Mouse (Mus musculus) forebrain, embryonic 12.5 days (tissue): ENCODE results near the gene Tufm. TPM values are rescaled to one million over a fixed set of nuclear protein-coding genes. Genes with fewer than 3 reads are reported as not detected.

Experiments
- ATAC-seq: fragments of 200-750 bp; cut with Nextera tagmentation; 2 replicates; pipeline ENCODE4 v1.8.0; 2017; ENCODE audit warnings: moderate TSS enrichment; ENCODE audit not compliant: low FRiP score
- H3K27ac ChIP-seq: fragments of 300-500 bp; sonication (generic); 2 replicates; pipeline ENCODE4 v1.5.1; 2016; ENCODE audit warnings: mild to moderate bottlenecking
- H3K27me3 ChIP-seq: fragments of 300-500 bp; sonication (generic); 2 replicates; pipeline ENCODE4 v1.6.1; 2016; ENCODE audit warnings: mild to moderate bottlenecking
- H3K36me3 ChIP-seq: fragments of 300-500 bp; sonication (generic); replicated peaks from 2 replicates; pipeline ENCODE4 v1.6.1; 2016; ENCODE audit warnings: mild to moderate bottlenecking
- H3K4me1 ChIP-seq: fragments of 300-500 bp; sonication (generic); 2 replicates; pipeline ENCODE4 v1.6.1; 2016
- H3K4me2 ChIP-seq: fragments of 300-500 bp; sonication (generic); 2 replicates; pipeline ENCODE4 v1.6.1; 2016; ENCODE audit warnings: mild to moderate bottlenecking, moderate library complexity
- H3K4me3 ChIP-seq: fragments of 300-500 bp; sonication (generic); replicated peaks from 2 replicates; pipeline ENCODE4 v1.5.1; 2016; ENCODE audit warnings: mild to moderate bottlenecking
- H3K9ac ChIP-seq: fragments of 300-500 bp; sonication (generic); 2 replicates; pipeline ENCODE4 v1.6.1; 2016; ENCODE audit warnings: mild to moderate bottlenecking
- H3K9me3 ChIP-seq: fragments of 300-500 bp; sonication (generic); 2 replicates; pipeline ENCODE4 v1.6.1; 2016
- WGBS: fragments of 180-500 bp; shearing (Covaris S2); methylation state at CpG from one replicate; pipeline ENCODE4 v1.1.7; 2016; 5-methylcytosine and 5-hydroxymethylcytosine counted together
- polyA plus RNA-seq: library from polyadenylated mRNA; unstranded; fragments of >200 nt; fragmentation: Nextera tagmentation; extraction: Ambion mirVana; gene quantifications from 2 replicates; pipeline ENCODE4 v1.2.1, GENCODE M21; 2016

The Tufm gene
- polyA plus RNA-seq, 1 experiment from 2014 or later = 113 TPM

GRCm38 (mm10) chr7:126504913-126505312 is 17.8 kb downstream of the Tufm start:
- Histone ChIP-seq H3K9ac (no peak overlapping the region), H3K4me2 (no peak overlapping the region), H3K36me3 (peaks cover 14% of the 10 kb centered on the region), H3K4me3 (no peak overlapping the region), H3K27ac (no peak overlapping the region), H3K9me3 (no peaks in the 10 kb centered on the region), H3K4me1 (peaks cover 18% of the 10 kb centered on the region), H3K27me3 (no peaks in the 10 kb centered on the region)
- no peak for ATAC-seq
- 82% methylated on average over 2 of the region's 2 CpGs for WGBS

DNA sequence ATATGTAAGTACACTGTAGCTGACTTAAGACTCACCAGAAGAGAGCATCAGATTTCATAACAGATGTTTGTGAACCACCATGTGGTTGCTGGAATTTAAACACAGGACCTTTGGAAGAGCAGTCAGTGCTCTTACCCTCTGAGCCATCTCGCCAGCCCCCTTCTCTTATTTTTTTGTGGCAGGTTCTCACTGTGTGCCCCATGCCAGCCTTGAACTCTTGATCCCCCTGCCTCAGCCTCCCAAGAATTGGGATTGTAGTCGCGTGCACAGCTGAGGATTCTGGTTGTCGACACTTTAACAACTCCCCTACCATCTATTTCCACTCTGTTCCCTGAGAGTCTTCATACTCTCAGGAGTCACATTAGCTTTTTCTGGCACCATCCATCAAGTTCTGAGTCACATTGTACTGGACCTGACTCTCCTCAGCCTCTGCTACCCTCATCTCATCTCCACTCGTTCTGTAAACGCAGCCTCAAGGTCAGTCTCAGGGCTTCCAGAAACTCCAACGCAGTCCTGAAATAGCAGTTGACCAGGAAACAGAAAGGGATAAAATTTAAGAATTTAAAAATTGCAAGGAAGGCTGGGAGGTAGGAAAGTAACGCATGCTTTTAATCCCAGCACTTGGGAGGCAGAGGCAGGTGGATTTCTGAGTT is 20.1 kb downstream of the Tufm start:
- H3K4me3 ChIP-seq = no peak overlapping the region
- no peak for ATAC-seq
- H3K27me3 ChIP-seq = no peaks in the 10 kb centered on the region
- H3K9me3 ChIP-seq = no peaks in the 10 kb centered on the region
- no peaks in the 10 kb centered on the region for H3K36me3 ChIP-seq
- 93% methylated on average over 8 of the region's 8 CpGs for WGBS
- H3K4me2 ChIP-seq = no peak overlapping the region
- H3K4me1 ChIP-seq = peaks cover 5% of the 10 kb centered on the region
- H3K9ac ChIP-seq = no peak overlapping the region
- H3K27ac ChIP-seq = no peak overlapping the region

GRCm38 (mm10) chr7:126511287-126511686 is 24.1 kb downstream of the Tufm start:
- whole genome bisulfite sequencing = 77% methylated on average over 3 of the region's 3 CpGs
- no peak overlapping the region for H3K27ac ChIP-seq
- no peaks in the 10 kb centered on the region for H3K4me1 ChIP-seq
- ATAC-seq = no peak
- no peaks in the 10 kb centered on the region for H3K27me3 ChIP-seq
- no peaks in the 10 kb centered on the region for H3K9me3 ChIP-seq
- no peak overlapping the region for H3K4me3 ChIP-seq
- no peak overlapping the region for H3K4me2 ChIP-seq
- no peaks in the 10 kb centered on the region for H3K36me3 ChIP-seq
- H3K9ac ChIP-seq = no peak overlapping the region

DNA sequence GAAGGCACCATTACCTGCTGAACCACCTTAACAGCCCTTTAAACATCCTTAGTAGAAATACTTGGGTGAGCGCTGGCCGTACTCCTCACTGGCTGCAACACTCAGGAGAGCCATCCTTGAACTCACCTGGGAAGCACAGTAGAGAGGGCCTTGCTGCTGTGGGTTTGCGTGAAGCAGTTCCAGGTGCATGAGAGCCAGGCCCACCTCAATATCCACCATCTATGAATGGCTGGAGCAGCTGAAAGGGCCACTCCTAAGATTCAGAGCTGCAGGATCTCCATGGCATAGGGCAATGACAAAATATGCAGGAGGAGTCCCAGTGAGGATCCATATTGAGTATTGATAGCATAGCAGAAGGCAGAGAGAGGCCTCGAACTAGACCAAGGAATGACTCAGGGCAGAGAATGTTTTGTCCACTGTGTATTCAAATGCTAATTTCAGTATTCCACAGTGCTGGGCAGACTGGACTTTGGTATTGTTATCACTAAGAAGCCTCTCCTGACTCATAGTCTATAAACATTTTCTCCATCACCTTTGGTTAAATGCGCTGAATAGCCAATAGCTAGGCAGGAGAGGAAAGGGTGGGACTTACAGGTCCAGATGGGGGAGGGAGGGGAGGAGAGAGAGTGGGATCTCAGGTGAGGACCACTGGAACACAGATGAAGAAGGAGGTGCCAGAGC is 31.2 kb downstream of the Tufm start:
- ATAC-seq = no peak
- Histone ChIP-seq H3K27ac (no peak overlapping the region), H3K4me3 (no peak overlapping the region), H3K9ac (no peak overlapping the region), H3K27me3 (no peaks in the 10 kb centered on the region), H3K9me3 (no peaks in the 10 kb centered on the region), H3K36me3 (no peaks in the 10 kb centered on the region), H3K4me2 (no peak overlapping the region), H3K4me1 (no peaks in the 10 kb centered on the region)
- WGBS = 89% methylated on average over 5 of the region's 5 CpGs

- H3K27ac ChIP-seq = no peak overlapping the region
- H3K9me3 ChIP-seq = no peaks in the 10 kb centered on the region
- H3K4me3 ChIP-seq = no peak overlapping the region
- no peaks in the 10 kb centered on the region for H3K27me3 ChIP-seq
- WGBS = 77% methylated on average over 2 of the region's 2 CpGs
- H3K4me1 ChIP-seq = no peaks in the 10 kb centered on the region
- no peak overlapping the region for H3K9ac ChIP-seq
- no peak for ATAC-seq
- H3K36me3 ChIP-seq = no peaks in the 10 kb centered on the region
- H3K4me2 ChIP-seq = no peak overlapping the region
Observed at GRCm38 (mm10) chr7:126519513-126519912, 32.4 kb downstream of the Tufm start.

DNA sequence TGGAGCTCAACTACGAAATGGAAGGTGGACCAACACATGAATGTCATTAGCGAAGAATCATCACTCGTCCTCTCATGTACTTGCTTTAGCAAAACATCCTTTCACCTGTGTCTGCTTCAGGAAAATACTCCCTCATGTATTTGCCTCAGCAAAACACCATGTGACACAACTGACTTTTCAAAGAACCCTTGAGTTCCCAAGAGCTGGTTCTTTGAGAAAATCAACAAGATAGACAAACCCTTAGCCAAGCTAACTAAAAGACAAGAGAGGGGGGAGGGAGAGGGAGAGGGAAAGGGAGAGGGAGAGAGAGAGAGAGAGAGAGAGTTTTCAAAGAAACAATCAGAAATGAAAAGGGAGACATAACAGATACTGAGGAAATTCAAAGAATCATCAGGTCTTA is 36.2 kb downstream of the Tufm start:
- Histone ChIP-seq H3K4me1 (0 out of 2 replicates have a peak, but pooled peaks cover 4% of the 10 kb centered on the region), H3K27ac (no peak overlapping the region), H3K4me2 (no peak overlapping the region), H3K36me3 (no peaks in the 10 kb centered on the region), H3K9ac (no peak overlapping the region), H3K4me3 (no peak overlapping the region), H3K27me3 (no peaks in the 10 kb centered on the region), H3K9me3 (no peaks in the 10 kb centered on the region)
- 82% methylated on average over 3 of the region's 3 CpGs for WGBS
- no peak for ATAC-seq

GRCm38 (mm10) chr7:126528166-126528577 is 41.0 kb downstream of the Tufm start:
- Histone ChIP-seq H3K9ac (peak overlapping the region; percentile 47; the same call in 1 of the 2 replicates), H3K4me1 (0 out of 2 replicates have a peak, but pooled peaks cover 4% of the 10 kb centered on the region), H3K27me3 (no peaks in the 10 kb centered on the region), H3K4me2 (no peak overlapping the region), H3K27ac (peak overlapping the region; percentile 50; the same call in 1 of the 2 replicates), H3K4me3 (no peak overlapping the region), H3K36me3 (no peaks in the 10 kb centered on the region), H3K9me3 (no peaks in the 10 kb centered on the region)
- peak; percentile 55; the same call in 1 of the 2 replicates for ATAC-seq
- WGBS = 3% methylated on average over 1 of the region's 1 CpGs

DNA sequence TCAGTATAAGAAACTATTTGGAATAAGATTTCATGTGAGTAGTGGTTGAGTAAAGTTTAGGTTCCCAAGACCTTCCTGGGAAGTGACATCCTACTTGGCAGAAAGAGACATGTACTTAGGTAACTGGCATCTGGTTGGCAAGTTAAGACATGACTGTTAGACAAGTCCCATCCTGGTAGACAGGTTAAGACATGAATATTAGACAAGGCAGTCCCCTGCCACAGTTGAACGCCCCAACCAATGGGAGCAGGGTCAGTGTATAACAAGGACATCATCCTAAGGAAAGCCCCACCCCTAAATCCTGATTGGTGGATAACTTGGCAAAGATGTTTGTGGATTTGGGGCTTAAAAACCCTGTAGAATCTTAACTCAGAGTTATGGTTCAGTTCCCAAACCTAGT is 46.3 kb downstream of the Tufm start:
- Histone ChIP-seq H3K4me1 (no peaks in the 10 kb centered on the region), H3K27me3 (peaks cover 23% of the 10 kb centered on the region), H3K27ac (no peak overlapping the region), H3K4me3 (no peak overlapping the region), H3K4me2 (no peak overlapping the region), H3K9me3 (no peaks in the 10 kb centered on the region), H3K9ac (no peak overlapping the region), H3K36me3 (no peaks in the 10 kb centered on the region)
- no peak for ATAC-seq
- WGBS = 87% methylated on average over 1 of the region's 1 CpGs

GRCm38 (mm10) chr7:126535766-126536165 is 48.6 kb downstream of the Tufm start:
- H3K27me3 ChIP-seq = peaks cover 23% of the 10 kb centered on the region
- peak overlapping the region; percentile 72 for H3K4me2 ChIP-seq
- H3K36me3 ChIP-seq = no peaks in the 10 kb centered on the region
- H3K4me3 ChIP-seq = peak overlapping the region; percentile 42
- H3K9me3 ChIP-seq = no peaks in the 10 kb centered on the region
- 2% methylated on average over 28 of the region's 28 CpGs for WGBS
- H3K9ac ChIP-seq = peak overlapping the region; percentile 68
- no peak for ATAC-seq
- no peaks in the 10 kb centered on the region for H3K4me1 ChIP-seq
- H3K27ac ChIP-seq = no peak overlapping the region

- ATAC-seq = no peak
- Histone ChIP-seq H3K4me3 (peak overlapping the region; percentile 42), H3K9me3 (no peaks in the 10 kb centered on the region), H3K36me3 (no peaks in the 10 kb centered on the region), H3K4me1 (no peaks in the 10 kb centered on the region), H3K27ac (no peak overlapping the region), H3K27me3 (peaks cover 23% of the 10 kb centered on the region), H3K9ac (peak overlapping the region; percentile 68), H3K4me2 (peak overlapping the region; percentile 72)
- WGBS = 54% methylated on average over 9 of the region's 9 CpGs
Observed at GRCm38 (mm10) chr7:126536466-126536865, 49.3 kb downstream of the Tufm start.

DNA sequence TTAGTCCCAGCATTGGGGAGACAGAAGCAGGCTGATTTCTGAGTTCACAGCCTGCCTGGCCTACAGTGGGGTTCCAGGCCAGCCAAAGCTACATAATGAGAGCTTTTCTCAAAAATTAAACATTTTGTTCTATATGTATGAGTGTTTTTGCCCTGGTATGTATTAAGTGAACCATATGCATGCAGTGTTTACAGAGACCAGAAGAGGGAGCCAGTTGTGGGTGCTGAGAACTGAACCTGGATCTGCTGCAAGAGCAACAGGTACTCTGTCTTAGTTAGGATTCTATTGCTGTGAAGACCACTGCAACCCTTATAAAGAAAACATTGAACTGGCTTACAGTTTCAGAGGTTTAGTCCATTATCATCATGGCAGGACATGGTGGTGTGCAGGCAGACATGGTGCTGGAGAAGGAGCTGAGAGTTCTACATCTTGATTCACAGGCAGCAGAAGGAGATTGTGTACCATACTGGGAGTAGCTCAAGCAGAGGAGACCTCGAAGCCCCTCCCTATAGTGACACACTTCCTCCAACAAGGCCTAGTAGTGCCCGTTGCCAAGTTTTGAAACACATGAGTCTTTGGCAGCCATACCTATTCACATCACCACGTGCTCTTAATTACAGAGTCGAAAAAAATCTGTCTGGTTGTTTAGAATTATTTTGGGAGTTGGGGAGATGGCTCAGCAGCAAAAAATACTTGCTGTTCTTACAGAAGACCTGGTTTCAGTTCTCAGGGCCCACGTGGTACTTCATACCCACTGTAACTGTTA is 50.8 kb downstream of the Tufm start:
- no peaks in the 10 kb centered on the region for H3K4me1 ChIP-seq
- no peak for ATAC-seq
- H3K4me3 ChIP-seq = no peak overlapping the region
- H3K4me2 ChIP-seq = no peak overlapping the region
- H3K27me3 ChIP-seq = peaks cover 23% of the 10 kb centered on the region
- no peaks in the 10 kb centered on the region; the same call in 1 of the 2 replicates for H3K36me3 ChIP-seq
- H3K27ac ChIP-seq = no peak overlapping the region
- H3K9ac ChIP-seq = no peak overlapping the region
- 72% methylated on average over 5 of the region's 5 CpGs for WGBS
- H3K9me3 ChIP-seq = no peaks in the 10 kb centered on the region
